Mouse (Mus musculus) stomach, embryonic 14.5 days (tissue): ENCODE results near the gene Ror2. TPM values are rescaled to one million over a fixed set of nuclear protein-coding genes. Genes with fewer than 3 reads are reported as not detected.

Experiments
- ATAC-seq: fragments of 200-750 bp; cut with Nextera tagmentation; 2 replicates; pipeline ENCODE4 v1.8.0; 2017; ENCODE audit warnings: low read depth, moderate TSS enrichment; ENCODE audit not compliant: insufficient number of reproducible peaks, insufficient read depth, low FRiP score
- H3K27ac ChIP-seq: fragments of 300-500 bp; sonication (generic); 2 replicates; pipeline ENCODE4 v1.5.1; 2014; ENCODE audit warnings: mild to moderate bottlenecking, low read length, moderate library complexity, mixed read lengths
- H3K27me3 ChIP-seq: fragments of 300-500 bp; sonication (generic); 2 replicates; pipeline ENCODE4 v1.6.1; 2014; ENCODE audit warnings: low read length, control low read depth, mixed read lengths; ENCODE audit not compliant: control insufficient read depth, insufficient read depth
- H3K36me3 ChIP-seq: fragments of 300-500 bp; sonication (generic); 2 replicates; pipeline ENCODE4 v1.6.1; 2014; ENCODE audit warnings: mild to moderate bottlenecking, control low read depth, low read length, moderate library complexity, mixed read lengths; ENCODE audit not compliant: control insufficient read depth, insufficient read depth
- H3K4me1 ChIP-seq: fragments of 300-500 bp; sonication (generic); 2 replicates; pipeline ENCODE4 v1.6.1; 2014; ENCODE audit warnings: low read length, control low read depth, mixed read lengths; ENCODE audit not compliant: control insufficient read depth, insufficient read depth
- H3K4me2 ChIP-seq: fragments of 300-500 bp; sonication (generic); replicated peaks from 2 replicates; pipeline ENCODE4 v1.6.1; 2014; ENCODE audit warnings: low read depth, low read length, control low read depth
- H3K4me3 ChIP-seq: fragments of 300-500 bp; sonication (generic); 2 replicates; pipeline ENCODE4 v1.5.1; 2014; ENCODE audit warnings: low read depth, low read length, control low read depth
- H3K9ac ChIP-seq: fragments of 300-500 bp; sonication (generic); replicated peaks from 2 replicates; pipeline ENCODE4 v1.6.1; 2014; ENCODE audit warnings: low read depth, mild to moderate bottlenecking, control low read depth, low read length, moderate library complexity, mixed read lengths
- H3K9me3 ChIP-seq: fragments of 300-500 bp; sonication (generic); 2 replicates; pipeline ENCODE4 v1.6.1; 2016; ENCODE audit warnings: low read depth, low read length, control low read depth; ENCODE audit not compliant: control insufficient read depth
- WGBS: fragments of 180-500 bp; shearing (Covaris S2); extraction: QIAGEN DNeasy Blood & Tissue Kit; methylation state at CpG from one replicate; pipeline ENCODE4 v1.1.7; 2014; 5-methylcytosine and 5-hydroxymethylcytosine counted together
- polyA plus RNA-seq: library from polyadenylated mRNA; unstranded; fragments of >200 nt; fragmentation: Nextera tagmentation; extraction: Ambion mirVana; gene quantifications from 2 replicates; pipeline ENCODE4 v1.2.1, GENCODE M21; 2014

The Ror2 gene
- polyA plus RNA-seq, 1 experiment from 2014 or later, result 13.9 TPM

DNA sequence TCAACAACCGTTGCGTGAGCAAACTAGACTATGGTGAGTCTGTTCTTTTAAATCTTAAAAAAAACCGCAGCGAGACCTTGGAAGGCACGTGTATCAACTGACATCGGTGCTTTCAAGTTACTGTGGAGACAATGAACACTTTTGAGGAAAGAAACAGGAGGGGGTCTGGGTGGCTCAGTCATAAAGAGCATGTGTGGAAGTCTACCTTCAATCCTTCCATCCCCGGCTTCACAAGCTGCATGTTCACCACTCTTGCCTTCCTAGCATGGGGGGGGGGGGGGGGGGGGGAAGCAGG, 108.6 kb downstream of the Ror2 start:
- peaks cover 38% of the 10 kb centered on the region for H3K4me1 ChIP-seq
- no peak overlapping the region for H3K4me3 ChIP-seq
- WGBS, result 45% methylated on average over 7 of the region's 7 CpGs
- no peak overlapping the region for H3K27ac ChIP-seq
- no peaks in the 10 kb centered on the region for H3K27me3 ChIP-seq
- H3K9me3 ChIP-seq, result no peaks in the 10 kb centered on the region
- H3K36me3 ChIP-seq, result no peaks in the 10 kb centered on the region
- ATAC-seq, result no peak
- no peak overlapping the region for H3K4me2 ChIP-seq
- H3K9ac ChIP-seq, result no peak overlapping the region

- Histone ChIP-seq H3K4me1 (peaks cover 38% of the 10 kb centered on the region), H3K27me3 (no peaks in the 10 kb centered on the region), H3K9me3 (no peaks in the 10 kb centered on the region), H3K4me3 (no peak overlapping the region), H3K27ac (no peak overlapping the region), H3K36me3 (no peaks in the 10 kb centered on the region), H3K4me2 (no peak overlapping the region), H3K9ac (no peak overlapping the region)
- WGBS, result 45% methylated on average over 10 of the region's 10 CpGs
- ATAC-seq, result no peak
These were observed 109.1 kb downstream of the Ror2 start for GRCm38 (mm10) chr13:53176695-53177423.

DNA sequence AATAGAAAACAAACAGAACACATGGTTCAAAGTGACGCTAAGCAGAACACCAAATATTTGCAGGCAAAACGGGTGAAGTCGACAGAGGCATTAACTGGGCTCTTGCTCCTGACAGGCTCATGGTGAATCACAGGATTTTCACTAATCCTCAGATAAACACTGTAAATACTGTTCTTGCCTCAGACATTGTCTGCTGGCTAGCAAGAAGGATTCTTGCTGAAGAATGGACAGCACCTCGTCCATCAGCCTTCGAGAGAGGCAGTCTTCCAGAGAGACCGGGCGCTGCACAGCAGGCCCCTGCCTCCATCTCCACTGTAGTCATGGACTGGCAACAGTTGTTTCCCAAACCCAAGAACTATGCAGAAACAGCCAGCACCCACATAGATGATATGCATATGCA, 110.9 kb downstream of the Ror2 start:
- H3K9ac ChIP-seq, result no peak overlapping the region
- H3K36me3 ChIP-seq, result no peaks in the 10 kb centered on the region
- no peaks in the 10 kb centered on the region for H3K27me3 ChIP-seq
- no peaks in the 10 kb centered on the region for H3K9me3 ChIP-seq
- no peak overlapping the region for H3K4me2 ChIP-seq
- WGBS, result 23% methylated on average over 7 of the region's 7 CpGs
- no peak overlapping the region for H3K4me3 ChIP-seq
- H3K4me1 ChIP-seq, result peaks cover 38% of the 10 kb centered on the region
- 0 out of 2 replicates have a peak, but pooled peaks have one; percentile 8 for ATAC-seq
- no peak overlapping the region for H3K27ac ChIP-seq

GRCm38 (mm10) chr13:53163671-53164070, 122.3 kb downstream of the Ror2 start:
- ATAC-seq, result no peak
- H3K4me2 ChIP-seq, result no peak overlapping the region
- 13% methylated on average over 10 of the region's 10 CpGs for WGBS

DNA sequence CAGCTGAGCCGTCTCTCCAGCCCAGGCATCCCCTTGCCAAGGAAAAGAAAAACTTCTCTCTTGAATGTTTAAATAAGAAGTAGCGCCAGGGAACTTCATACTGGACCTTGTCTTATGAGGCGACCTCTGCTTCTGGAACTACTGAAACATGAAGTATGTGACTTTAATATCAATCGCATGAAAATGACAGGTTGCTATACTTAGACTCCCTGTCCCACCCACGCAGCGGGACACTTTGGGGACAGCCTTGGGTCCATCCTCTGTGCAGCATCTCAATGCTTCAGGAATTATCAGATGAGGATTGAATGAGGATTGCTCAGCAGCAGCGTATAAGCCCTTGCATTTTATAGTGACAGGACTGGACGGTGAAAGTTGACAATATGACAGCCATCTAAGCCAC, 122.9 kb downstream of the Ror2 start:
- Histone ChIP-seq H3K4me3 (no peak overlapping the region), H3K4me2 (no peak overlapping the region), H3K36me3 (no peaks in the 10 kb centered on the region), H3K9ac (no peak overlapping the region), H3K27ac (peak overlapping the region; percentile 21; the same call in 1 of the 2 replicates), H3K27me3 (no peaks in the 10 kb centered on the region), H3K4me1 (peaks cover 30% of the 10 kb centered on the region), H3K9me3 (no peaks in the 10 kb centered on the region)
- no peak for ATAC-seq
- 41% methylated on average over 8 of the region's 8 CpGs for WGBS

More at GRCm38 (mm10) chr13:53163671-53164070, 122.3 kb downstream of the Ror2 start:
- H3K4me1 ChIP-seq, result peaks cover 26% of the 10 kb centered on the region
- H3K27ac ChIP-seq, result no peak overlapping the region
- no peaks in the 10 kb centered on the region for H3K36me3 ChIP-seq
- H3K27me3 ChIP-seq, result no peaks in the 10 kb centered on the region
- H3K9me3 ChIP-seq, result no peaks in the 10 kb centered on the region
- H3K9ac ChIP-seq, result no peak overlapping the region
- H3K4me3 ChIP-seq, result no peak overlapping the region

DNA sequence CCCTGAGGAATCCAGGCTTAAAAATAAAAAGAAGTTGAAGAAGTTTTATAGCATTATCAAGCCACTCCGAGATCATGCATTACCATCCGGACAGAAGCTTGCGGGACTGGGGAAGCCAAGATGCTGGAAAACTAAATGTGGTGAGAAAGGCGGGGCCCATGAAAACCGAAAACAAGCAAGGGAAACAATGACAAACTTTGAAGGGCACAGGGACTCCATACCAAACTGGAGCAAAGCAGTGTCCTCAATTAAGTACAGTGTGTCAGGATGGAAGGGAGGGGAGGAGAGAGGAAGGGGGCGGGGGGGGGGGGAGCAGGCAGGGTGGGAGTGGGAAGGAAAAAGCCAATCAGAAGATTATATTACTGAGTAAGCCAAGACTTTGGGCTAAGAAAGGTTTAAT, 126.4 kb downstream of the Ror2 start:
- H3K4me3 ChIP-seq, result no peak overlapping the region
- no peak for ATAC-seq
- H3K27me3 ChIP-seq, result no peaks in the 10 kb centered on the region
- 83% methylated on average over 6 of the region's 6 CpGs for WGBS
- no peaks in the 10 kb centered on the region for H3K9me3 ChIP-seq
- no peak overlapping the region for H3K9ac ChIP-seq
- H3K27ac ChIP-seq, result no peak overlapping the region
- no peak overlapping the region for H3K4me2 ChIP-seq
- H3K4me1 ChIP-seq, result peaks cover 51% of the 10 kb centered on the region
- no peaks in the 10 kb centered on the region for H3K36me3 ChIP-seq

- Histone ChIP-seq H3K27ac (no peak overlapping the region), H3K36me3 (no peaks in the 10 kb centered on the region), H3K4me2 (no peak overlapping the region), H3K9me3 (no peaks in the 10 kb centered on the region), H3K27me3 (no peaks in the 10 kb centered on the region), H3K4me3 (no peak overlapping the region), H3K9ac (no peak overlapping the region), H3K4me1 (peaks cover 55% of the 10 kb centered on the region)
- ATAC-seq, result no peak
- WGBS, result 63% methylated on average over 9 of the region's 9 CpGs
These were observed 127.4 kb downstream of the Ror2 start for GRCm38 (mm10) chr13:53158405-53159005.

GRCm38 (mm10) chr13:53156911-53157310, 129.0 kb downstream of the Ror2 start:
- H3K36me3 ChIP-seq, result no peaks in the 10 kb centered on the region
- ATAC-seq, result no peak
- no peaks in the 10 kb centered on the region for H3K27me3 ChIP-seq
- H3K9me3 ChIP-seq, result no peaks in the 10 kb centered on the region
- H3K4me3 ChIP-seq, result no peak overlapping the region
- H3K4me1 ChIP-seq, result peaks cover 48% of the 10 kb centered on the region
- no peak overlapping the region for H3K9ac ChIP-seq
- no peak overlapping the region for H3K4me2 ChIP-seq
- peak overlapping the region; percentile 75 for H3K27ac ChIP-seq
- 74% methylated on average over 15 of the region's 15 CpGs for WGBS
